Mouse (Mus musculus) midbrain, embryonic 13.5 days (tissue): ENCODE data around the gene Tbx19. TPM values are rescaled to one million over a fixed set of nuclear protein-coding genes. Genes with fewer than 3 reads are reported as not detected.
A peak's percentile ranks its signal among the peaks of the same experiment; 100 is the strongest.

ENCODE experiments used
- ATAC-seq: fragments of 200-750 bp; cut with Nextera tagmentation; 2 replicates; pipeline ENCODE4 v1.8.0; 2017; ENCODE audit warnings: mild to moderate bottlenecking, moderate TSS enrichment, moderate library complexity
- H3K27ac ChIP-seq: fragments of 300-500 bp; sonication (generic); 2 replicates; pipeline ENCODE4 v1.5.1; 2015; ENCODE audit warnings: inconsistent platforms, mild to moderate bottlenecking, moderate library complexity
- H3K27me3 ChIP-seq: fragments of 300-500 bp; sonication (generic); 2 replicates; pipeline ENCODE4 v1.6.1; 2015; ENCODE audit warnings: mild to moderate bottlenecking, inconsistent platforms
- H3K36me3 ChIP-seq: fragments of 300-500 bp; sonication (generic); 2 replicates; pipeline ENCODE4 v1.6.1; 2015; ENCODE audit warnings: mild to moderate bottlenecking, inconsistent platforms
- H3K4me1 ChIP-seq: fragments of 300-500 bp; sonication (generic); replicated peaks from 2 replicates; pipeline ENCODE4 v1.6.1; 2015; ENCODE audit warnings: inconsistent platforms
- H3K4me2 ChIP-seq: fragments of 300-500 bp; sonication (generic); replicated peaks from 2 replicates; pipeline ENCODE4 v1.6.1; 2015; ENCODE audit warnings: moderate library complexity, mild to moderate bottlenecking, inconsistent platforms
- H3K4me3 ChIP-seq: fragments of 300-500 bp; sonication (generic); replicated peaks from 2 replicates; pipeline ENCODE4 v1.5.1; 2015; ENCODE audit warnings: mild to moderate bottlenecking, inconsistent platforms
- H3K9ac ChIP-seq: fragments of 300-500 bp; sonication (generic); replicated peaks from 2 replicates; pipeline ENCODE4 v1.6.1; 2015; ENCODE audit warnings: mild to moderate bottlenecking, inconsistent platforms
- H3K9me3 ChIP-seq: fragments of 300-500 bp; sonication (generic); 2 replicates; pipeline ENCODE4 v1.6.1; 2016; ENCODE audit warnings: mild to moderate bottlenecking, inconsistent platforms
- WGBS: fragments of 180-500 bp; shearing (Covaris S2); methylation state at CpG from one replicate; pipeline ENCODE4 v1.1.7; 2015; 5-methylcytosine and 5-hydroxymethylcytosine counted together
- polyA plus RNA-seq: library from polyadenylated mRNA; unstranded; fragments of >200 nt; fragmentation: Nextera tagmentation; extraction: Ambion mirVana; gene quantifications from 2 replicates; pipeline ENCODE4 v1.2.1, GENCODE M21; 2015

Gene Tbx19
- polyA plus RNA-seq, 1 experiment from 2014 or later = not detected

- ATAC-seq = no peak
- 77% methylated on average over 5 of the region's 5 CpGs for WGBS
- Histone ChIP-seq H3K27ac (no peak overlapping the region), H3K4me2 (no peak overlapping the region), H3K4me1 (no peaks in the 10 kb centered on the region), H3K9me3 (no peaks in the 10 kb centered on the region), H3K9ac (no peak overlapping the region), H3K27me3 (no peaks in the 10 kb centered on the region), H3K36me3 (no peaks in the 10 kb centered on the region), H3K4me3 (no peak overlapping the region)
Observed at GRCm38 (mm10) chr1:165133279-165133678, 27.3 kb downstream of the Tbx19 start.

- Histone ChIP-seq H3K27me3 (no peaks in the 10 kb centered on the region), H3K27ac (no peak overlapping the region), H3K4me3 (no peak overlapping the region), H3K4me2 (no peak overlapping the region), H3K4me1 (no peaks in the 10 kb centered on the region), H3K36me3 (no peaks in the 10 kb centered on the region), H3K9ac (no peak overlapping the region), H3K9me3 (no peaks in the 10 kb centered on the region)
- 80% methylated on average over 14 of the region's 14 CpGs for WGBS
- peak; percentile 76 for ATAC-seq
Observed at GRCm38 (mm10) chr1:165132187-165132877, 28.2 kb downstream of the Tbx19 start.

DNA sequence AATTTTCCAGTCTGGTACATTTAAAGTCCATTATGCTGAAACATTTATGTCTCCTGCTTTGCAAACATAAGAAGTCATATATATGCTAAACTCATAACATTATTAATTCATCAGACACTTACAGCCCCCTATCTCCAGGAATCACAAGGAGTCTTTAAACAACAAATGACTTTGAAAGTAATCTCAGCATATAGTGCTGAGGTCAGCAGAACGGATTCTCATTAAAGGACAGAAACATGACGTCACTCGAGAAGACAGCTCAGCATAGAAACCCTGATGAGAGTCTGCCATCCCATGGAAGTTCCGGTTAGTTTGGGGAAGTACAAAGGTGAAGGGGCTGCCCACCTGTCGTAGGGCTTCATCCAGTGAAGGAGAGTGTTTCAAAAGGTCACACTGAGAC lies 31.0 kb downstream of the Tbx19 start:
- no peak for ATAC-seq
- WGBS = 70% methylated on average over 5 of the region's 5 CpGs
- H3K4me1 ChIP-seq = no peaks in the 10 kb centered on the region

GRCm38 (mm10) chr1:165121096-165121495 lies 39.5 kb downstream of the Tbx19 start:
- Histone ChIP-seq H3K9me3 (no peaks in the 10 kb centered on the region), H3K4me1 (peaks cover 13% of the 10 kb centered on the region), H3K4me3 (no peak overlapping the region), H3K4me2 (no peak overlapping the region), H3K27ac (no peak overlapping the region), H3K27me3 (peaks cover 13% of the 10 kb centered on the region), H3K36me3 (no peaks in the 10 kb centered on the region), H3K9ac (no peak overlapping the region)
- 84% methylated on average over 7 of the region's 7 CpGs for WGBS
- no peak for ATAC-seq

More for the DNA sequence above, 31.0 kb downstream of the Tbx19 start:
- no peaks in the 10 kb centered on the region for H3K36me3 ChIP-seq
- no peak overlapping the region for H3K9ac ChIP-seq
- no peaks in the 10 kb centered on the region for H3K9me3 ChIP-seq
- H3K4me3 ChIP-seq = no peak overlapping the region
- no peak overlapping the region for H3K4me2 ChIP-seq
- H3K27me3 ChIP-seq = no peaks in the 10 kb centered on the region
- H3K27ac ChIP-seq = no peak overlapping the region

- ATAC-seq = peak; percentile 80
- H3K36me3 ChIP-seq = no peaks in the 10 kb centered on the region
- H3K4me1 ChIP-seq = peaks cover 13% of the 10 kb centered on the region
- H3K27me3 ChIP-seq = peaks cover 13% of the 10 kb centered on the region
- no peak overlapping the region for H3K9ac ChIP-seq
- H3K9me3 ChIP-seq = no peaks in the 10 kb centered on the region
- H3K4me3 ChIP-seq = no peak overlapping the region
- no peak overlapping the region for H3K4me2 ChIP-seq
- no peak overlapping the region for H3K27ac ChIP-seq
- 23% methylated on average over 21 of the region's 21 CpGs for WGBS
Observed at GRCm38 (mm10) chr1:165120349-165120898, 40.1 kb downstream of the Tbx19 start.

- 0 out of 2 replicates have a peak overlapping the region, but pooled peaks have one; percentile 36 for H3K9ac ChIP-seq
- no peaks in the 10 kb centered on the region for H3K36me3 ChIP-seq
Observed at GRCm38 (mm10) chr1:165119760-165120159, 40.8 kb downstream of the Tbx19 start.

DNA sequence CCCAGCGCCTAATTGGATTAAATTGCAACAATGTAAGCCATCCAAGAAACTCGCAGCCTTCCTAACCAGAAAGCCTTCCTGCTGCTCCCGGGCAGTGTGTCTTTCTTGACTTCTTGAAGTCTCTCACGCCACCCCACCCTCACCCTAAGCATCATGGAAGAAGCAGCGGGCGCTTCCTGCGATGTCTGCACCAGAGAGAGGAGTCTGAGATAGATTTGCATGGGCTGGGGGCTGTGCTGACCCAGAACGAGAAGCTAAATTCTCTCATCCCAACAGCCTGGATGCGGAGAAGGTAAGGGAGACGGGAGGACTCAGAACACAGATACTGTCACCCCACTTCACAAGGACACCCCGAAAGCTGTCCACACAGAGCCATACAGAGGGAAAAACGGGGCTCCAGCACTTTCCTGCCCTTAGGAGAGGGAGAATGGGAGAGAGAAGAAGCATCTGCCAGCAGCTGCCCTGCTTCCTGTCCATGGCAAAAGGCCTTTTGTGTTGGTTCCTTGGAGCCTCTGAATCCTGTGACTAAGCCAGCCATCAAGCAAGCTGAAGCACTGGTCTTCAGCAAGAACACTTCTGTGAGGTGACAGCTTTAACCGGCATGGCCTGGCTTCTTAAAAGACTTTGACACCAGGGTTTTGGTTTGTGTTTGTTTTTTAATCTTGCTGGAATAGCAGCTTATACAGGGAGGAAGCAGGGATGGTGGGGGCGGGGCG lies 41.4 kb downstream of the Tbx19 start:
- peak overlapping the region; percentile 17; the same call in 1 of the 2 replicates for H3K27ac ChIP-seq

More at GRCm38 (mm10) chr1:165119760-165120159, 40.8 kb downstream of the Tbx19 start:
- Histone ChIP-seq H3K27ac (peak overlapping the region; percentile 51), H3K4me2 (peak overlapping the region; percentile 46), H3K4me3 (peak overlapping the region; percentile 12; the same call in 1 of the 2 replicates), H3K4me1 (peaks cover 16% of the 10 kb centered on the region), H3K9me3 (no peaks in the 10 kb centered on the region), H3K27me3 (peaks cover 16% of the 10 kb centered on the region)
- 8% methylated on average over 9 of the region's 9 CpGs for WGBS
- peak; percentile 44 for ATAC-seq

DNA sequence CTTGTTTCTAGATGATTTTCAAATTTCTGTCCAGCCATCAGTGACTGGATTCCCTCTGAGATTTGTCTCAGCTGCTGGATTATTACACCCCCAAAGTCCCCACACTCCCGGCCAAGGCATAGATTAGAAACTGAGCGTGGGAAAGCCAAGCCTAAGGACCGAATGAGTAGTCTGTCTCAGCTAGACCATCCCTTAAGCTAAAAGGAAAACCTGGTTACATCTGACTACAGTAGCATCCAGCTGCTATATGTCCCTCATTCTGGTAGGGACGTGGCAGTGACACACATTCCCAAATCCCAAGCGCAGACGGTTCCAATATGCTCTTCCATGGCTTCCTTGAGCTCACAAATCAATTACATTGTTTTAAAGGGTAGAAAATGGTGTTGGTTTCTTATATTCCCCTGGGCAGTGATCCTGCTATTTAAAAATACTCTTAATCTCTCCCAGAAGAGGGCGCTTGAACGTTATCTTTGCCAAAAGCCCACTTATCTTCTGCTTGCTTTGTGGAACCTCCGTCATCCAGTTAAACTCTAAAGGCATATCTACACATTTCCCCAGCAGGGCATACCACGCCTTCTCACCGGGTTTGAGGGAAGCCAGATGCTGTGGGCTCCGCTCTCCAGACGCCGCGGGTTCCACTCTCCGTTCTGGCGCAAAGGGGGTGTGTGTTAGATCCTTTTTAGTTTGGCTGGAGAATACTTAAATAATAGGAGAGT lies 46.0 kb downstream of the Tbx19 start:
- Histone ChIP-seq H3K36me3 (no peaks in the 10 kb centered on the region), H3K4me1 (peaks cover 31% of the 10 kb centered on the region), H3K9me3 (no peaks in the 10 kb centered on the region), H3K4me3 (no peak overlapping the region), H3K4me2 (no peak overlapping the region), H3K9ac (no peak overlapping the region), H3K27ac (no peak overlapping the region; the same call in 1 of the 2 replicates), H3K27me3 (0 out of 2 replicates have a peak, but pooled peaks cover 6% of the 10 kb centered on the region)
- 42% methylated on average over 17 of the region's 17 CpGs for WGBS
- ATAC-seq = no peak

More for the DNA sequence above, 41.4 kb downstream of the Tbx19 start:
- WGBS = 36% methylated on average over 15 of the region's 15 CpGs
- Histone ChIP-seq H3K4me2 (peak overlapping the region; percentile 46), H3K27me3 (peaks cover 16% of the 10 kb centered on the region), H3K4me3 (no peak overlapping the region), H3K4me1 (peaks cover 21% of the 10 kb centered on the region), H3K9ac (no peak overlapping the region), H3K9me3 (no peaks in the 10 kb centered on the region), H3K36me3 (no peaks in the 10 kb centered on the region)
- peak; percentile 30; the same call in 1 of the 2 replicates for ATAC-seq

GRCm38 (mm10) chr1:165113700-165114099 lies 46.9 kb downstream of the Tbx19 start:
- 32% methylated on average over 11 of the region's 11 CpGs for WGBS
- Histone ChIP-seq H3K9ac (peak overlapping the region; percentile 10; the same call in 1 of the 2 replicates), H3K36me3 (no peaks in the 10 kb centered on the region), H3K27ac (peak overlapping the region; percentile 14; the same call in 1 of the 2 replicates), H3K9me3 (no peaks in the 10 kb centered on the region), H3K27me3 (0 out of 2 replicates have a peak, but pooled peaks cover 6% of the 10 kb centered on the region), H3K4me3 (no peak overlapping the region), H3K4me1 (peaks cover 31% of the 10 kb centered on the region), H3K4me2 (no peak overlapping the region)
- ATAC-seq = no peak; the same call in 1 of the 2 replicates

- Histone ChIP-seq H3K9ac (no peak overlapping the region), H3K36me3 (no peaks in the 10 kb centered on the region), H3K27ac (0 out of 2 replicates have a peak overlapping the region, but pooled peaks have one; percentile 19), H3K4me2 (no peak overlapping the region), H3K9me3 (no peaks in the 10 kb centered on the region), H3K4me3 (no peak overlapping the region), H3K27me3 (0 out of 2 replicates have a peak, but pooled peaks cover 3% of the 10 kb centered on the region), H3K4me1 (peaks cover 39% of the 10 kb centered on the region)
- 45% methylated on average over 2 of the region's 2 CpGs for WGBS
- ATAC-seq = no peak
Observed at GRCm38 (mm10) chr1:165110659-165111058, 49.9 kb downstream of the Tbx19 start.

DNA sequence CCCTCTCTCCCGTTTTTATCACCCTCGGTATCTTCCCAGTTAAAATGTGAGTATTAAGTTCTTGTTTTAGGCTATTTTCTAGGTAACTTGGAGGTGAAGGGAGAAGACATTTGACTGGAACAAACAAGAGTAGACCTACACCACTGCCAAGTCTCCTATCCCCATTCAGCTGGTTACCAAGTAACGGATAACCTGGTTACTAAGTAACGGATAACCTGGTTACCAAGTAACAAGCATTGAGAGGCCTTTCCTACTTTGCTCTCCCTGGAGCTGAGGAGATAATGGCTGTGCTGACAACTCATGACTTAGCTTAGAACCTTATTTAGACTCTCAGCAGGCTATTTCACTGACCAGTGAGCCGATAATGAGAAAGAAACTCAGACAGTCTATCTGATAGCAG lies 51.4 kb downstream of the Tbx19 start:
- 66% methylated on average over 5 of the region's 5 CpGs for WGBS
- Histone ChIP-seq H3K27me3 (no peaks in the 10 kb centered on the region), H3K4me1 (peaks cover 40% of the 10 kb centered on the region), H3K9ac (no peak overlapping the region), H3K27ac (no peak overlapping the region), H3K4me2 (no peak overlapping the region), H3K36me3 (no peaks in the 10 kb centered on the region), H3K9me3 (no peaks in the 10 kb centered on the region), H3K4me3 (no peak overlapping the region)
- ATAC-seq = no peak
